Mouse (Mus musculus) urinary bladder, postnatal 14 days (tissue): Measurements from ENCODE around the gene Reps1.

Source experiments
- DNase-seq: peaks from one replicate; pipeline ENCODE4 v3.0.0; 2021; ENCODE audit warnings: low spot score

Reps1 gene

GRCm38 (mm10) chr10:18055696-18056390, at the start of gene Reps1:
Reps1 (plus strand) TSS chr10:18055861.
- DNase-seq = peak; percentile 31

GRCm38 (mm10) chr10:18006756-18007155, 48.9 kb upstream of the Reps1 start:
- no peak for DNase-seq

- DNase-seq = no peak
Observed at GRCm38 (mm10) chr10:18007243-18007642, 48.4 kb upstream of the Reps1 start.

- no peak for DNase-seq
Observed at GRCm38 (mm10) chr10:18008118-18008517, 47.5 kb upstream of the Reps1 start.

GRCm38 (mm10) chr10:18009744-18010143, 45.9 kb upstream of the Reps1 start:
- DNase-seq = no peak

- no peak for DNase-seq
Observed at GRCm38 (mm10) chr10:18011761-18012160, 43.9 kb upstream of the Reps1 start.

GRCm38 (mm10) chr10:18020443-18020842, 35.2 kb upstream of the Reps1 start:
- DNase-seq = no peak

- no peak for DNase-seq
Observed at GRCm38 (mm10) chr10:18020846-18021245, 34.8 kb upstream of the Reps1 start.

GRCm38 (mm10) chr10:18021576-18022311, 33.9 kb upstream of the Reps1 start:
- no peak for DNase-seq

- peak; percentile 81 for DNase-seq
Observed at GRCm38 (mm10) chr10:18022312-18022711, 33.3 kb upstream of the Reps1 start.

GRCm38 (mm10) chr10:18022741-18023347, 32.8 kb upstream of the Reps1 start, which contains the start of gene Abracl:
Abracl (minus strand) TSS chr10:18023288.
- DNase-seq = peak; percentile 81

GRCm38 (mm10) chr10:18034408-18034807, 21.3 kb upstream of the Reps1 start:
- no peak for DNase-seq

GRCm38 (mm10) chr10:18036849-18037248, 18.8 kb upstream of the Reps1 start:
- DNase-seq = no peak

GRCm38 (mm10) chr10:18046380-18046779, 9.3 kb upstream of the Reps1 start:
- DNase-seq = no peak

GRCm38 (mm10) chr10:18047380-18048146, 8.1 kb upstream of the Reps1 start:
- no peak for DNase-seq

- peak; percentile 84 for DNase-seq
Observed at GRCm38 (mm10) chr10:18055009-18055695, 509 bp upstream of the Reps1 start.

- no peak for DNase-seq
Observed at GRCm38 (mm10) chr10:18056391-18056745, 707 bp downstream of the Reps1 start.

- DNase-seq = no peak
Observed at GRCm38 (mm10) chr10:18058681-18059338, 3.1 kb downstream of the Reps1 start.

- no peak for DNase-seq
Observed at GRCm38 (mm10) chr10:18059807-18060206, 4.1 kb downstream of the Reps1 start.

GRCm38 (mm10) chr10:18060778-18061177, 5.1 kb downstream of the Reps1 start:
- no peak for DNase-seq

GRCm38 (mm10) chr10:18061533-18061932, 5.9 kb downstream of the Reps1 start:
- DNase-seq = no peak
